Mouse (Mus musculus) lung, postnatal 0 days (tissue): ENCODE results near the gene Dgkz. TPM values are rescaled to one million over a fixed set of nuclear protein-coding genes. Genes with fewer than 3 reads are reported as not detected.
A peak's percentile ranks its signal among the peaks of the same experiment; 100 is the strongest.

Experiments
- ATAC-seq: fragments of 200-750 bp; cut with Nextera tagmentation; 2 replicates; pipeline ENCODE4 v1.8.0; 2017; ENCODE audit warnings: moderate library complexity
- DNase-seq: peaks from one replicate; pipeline ENCODE4 v3.0.0-alpha.2; 2016; ENCODE audit warnings: low spot score
- H3K27ac ChIP-seq: fragments of 300-500 bp; sonication (generic); 2 replicates; pipeline ENCODE4 v1.5.1; 2014; ENCODE audit warnings: antibody characterized with exemption, mild to moderate bottlenecking, low read length, mixed read lengths
- H3K27me3 ChIP-seq: fragments of 300-500 bp; sonication (generic); replicated peaks from 2 replicates; pipeline ENCODE4 v1.6.1; 2014; ENCODE audit warnings: low read length, mixed read lengths; ENCODE audit not compliant: insufficient read depth
- H3K36me3 ChIP-seq: fragments of 300-500 bp; sonication (generic); 2 replicates; pipeline ENCODE4 v1.6.1; 2014; ENCODE audit warnings: low read length, mixed read lengths; ENCODE audit not compliant: insufficient read depth
- H3K4me1 ChIP-seq: fragments of 300-500 bp; sonication (generic); 2 replicates; pipeline ENCODE4 v1.6.1; 2014; ENCODE audit warnings: antibody characterized with exemption, low read depth, low read length, mixed read lengths; ENCODE audit not compliant: insufficient read depth
- H3K4me2 ChIP-seq: fragments of 300-500 bp; sonication (generic); replicated peaks from 2 replicates; pipeline ENCODE4 v1.6.1; 2014; ENCODE audit warnings: low read depth, mild to moderate bottlenecking, low read length, moderate library complexity, mixed read lengths
- H3K4me3 ChIP-seq: fragments of 300-500 bp; sonication (generic); 2 replicates; pipeline ENCODE4 v1.5.1; 2014; ENCODE audit warnings: low read depth, low read length
- H3K9ac ChIP-seq: fragments of 300-500 bp; sonication (generic); replicated peaks from 2 replicates; pipeline ENCODE4 v1.6.1; 2014; ENCODE audit warnings: low read depth, mild to moderate bottlenecking
- H3K9me3 ChIP-seq: fragments of 300-500 bp; sonication (generic); 2 replicates; pipeline ENCODE4 v1.6.1; 2016; ENCODE audit warnings: low read length, mixed read lengths
- CTCF ChIP-seq: IDR thresholded peaks from 2 replicates; pipeline ENCODE4 v1.5.1; 2016; ENCODE audit warnings: antibody characterized with exemption, mild to moderate bottlenecking
- EP300 ChIP-seq: IDR thresholded peaks from 2 replicates; pipeline ENCODE4 v1.6.1; 2016; ENCODE audit warnings: antibody characterized with exemption, mild to moderate bottlenecking, control low read depth
- WGBS: fragments of 180-500 bp; shearing (Covaris S2); extraction: QIAGEN DNeasy Blood & Tissue Kit; methylation state at CpG from one replicate; pipeline ENCODE4 v1.1.7; 2014; 5-methylcytosine and 5-hydroxymethylcytosine counted together
- polyA plus RNA-seq: library from polyadenylated mRNA; unstranded; fragments of >200 nt; fragmentation: Nextera tagmentation; extraction: Ambion mirVana; gene quantifications from 2 replicates; pipeline ENCODE4 v1.2.1, GENCODE M21; 2015

Dgkz gene
- polyA plus RNA-seq, 1 experiment from 2014 or later, result 50.7 TPM

GRCm38 (mm10) chr2:91922586-91923414 lies 52.9 kb downstream of the Dgkz start:
- Histone ChIP-seq H3K4me2 (peak overlapping the region; percentile 69), H3K36me3 (peaks cover 7% of the 10 kb centered on the region; the same call in 1 of the 2 replicates), H3K4me3 (peak overlapping the region; percentile 43), H3K27me3 (peaks cover 36% of the 10 kb centered on the region), H3K9me3 (no peaks in the 10 kb centered on the region), H3K27ac (no peak overlapping the region), H3K9ac (no peak overlapping the region), H3K4me1 (peaks cover 12% of the 10 kb centered on the region)
- TF ChIP-seq CTCF (no peak), EP300 (no peak)
- WGBS, result 2% methylated on average over 36 of the region's 37 CpGs
- ATAC-seq (no peak), DNase-seq (no peak)

GRCm38 (mm10) chr2:91921790-91922570 lies 53.7 kb downstream of the Dgkz start:
- H3K36me3 ChIP-seq, result peaks cover 15% of the 10 kb centered on the region; the same call in 1 of the 2 replicates
- no peaks in the 10 kb centered on the region for H3K9me3 ChIP-seq
- H3K27me3 ChIP-seq, result peaks cover 36% of the 10 kb centered on the region
- peaks cover 12% of the 10 kb centered on the region for H3K4me1 ChIP-seq
- ATAC-seq, result peak; percentile 56
- H3K4me3 ChIP-seq, result peak overlapping the region; percentile 43
- H3K9ac ChIP-seq, result no peak overlapping the region
- WGBS, result 1% methylated on average over 55 of the region's 64 CpGs
- TF ChIP-seq EP300 (no peak), CTCF (peak; percentile 65)
- peak; percentile 58 for DNase-seq
- H3K27ac ChIP-seq, result no peak overlapping the region
- peak overlapping the region; percentile 69 for H3K4me2 ChIP-seq

GRCm38 (mm10) chr2:91921181-91921789 lies 54.4 kb downstream of the Dgkz start:
- ATAC-seq, result peak; percentile 67

GRCm38 (mm10) chr2:91920130-91920529 lies 55.5 kb downstream of the Dgkz start:
- Histone ChIP-seq H3K27me3 (peaks cover 36% of the 10 kb centered on the region), H3K27ac (no peak overlapping the region), H3K36me3 (peaks cover 19% of the 10 kb centered on the region; the same call in 1 of the 2 replicates), H3K4me3 (no peak overlapping the region), H3K9ac (no peak overlapping the region), H3K4me2 (no peak overlapping the region), H3K9me3 (no peaks in the 10 kb centered on the region), H3K4me1 (peaks cover 12% of the 10 kb centered on the region)
- 46% methylated on average over 4 of the region's 4 CpGs for WGBS
- ATAC-seq (no peak), DNase-seq (no peak)
- no peak for TF ChIP-seq CTCF
- no peak for TF ChIP-seq EP300

More at GRCm38 (mm10) chr2:91921181-91921789, 54.4 kb downstream of the Dgkz start:
- peaks cover 19% of the 10 kb centered on the region; the same call in 1 of the 2 replicates for H3K36me3 ChIP-seq
- H3K4me2 ChIP-seq, result peak overlapping the region; percentile 69
- peak; percentile 75 for DNase-seq
- peak overlapping the region; percentile 43 for H3K4me3 ChIP-seq
- no peaks in the 10 kb centered on the region for H3K9me3 ChIP-seq
- peaks cover 36% of the 10 kb centered on the region for H3K27me3 ChIP-seq
- H3K27ac ChIP-seq, result no peak overlapping the region
- WGBS, result 3% methylated on average over 31 of the region's 31 CpGs
- peaks cover 12% of the 10 kb centered on the region for H3K4me1 ChIP-seq
- TF ChIP-seq EP300 (no peak), CTCF (no peak)
- no peak overlapping the region for H3K9ac ChIP-seq

GRCm38 (mm10) chr2:91917096-91917495 lies 58.6 kb downstream of the Dgkz start:
- ATAC-seq (no peak), DNase-seq (no peak)
- H3K4me1 ChIP-seq, result peaks cover 5% of the 10 kb centered on the region; the same call in 1 of the 2 replicates
- H3K36me3 ChIP-seq, result peaks cover 36% of the 10 kb centered on the region
- H3K27ac ChIP-seq, result no peak overlapping the region
- WGBS, result 89% methylated on average over 7 of the region's 7 CpGs
- TF ChIP-seq EP300 (no peak), CTCF (no peak)
- H3K4me2 ChIP-seq, result no peak overlapping the region
- H3K27me3 ChIP-seq, result peaks cover 17% of the 10 kb centered on the region
- H3K9ac ChIP-seq, result no peak overlapping the region
- no peak overlapping the region for H3K4me3 ChIP-seq
- no peaks in the 10 kb centered on the region for H3K9me3 ChIP-seq
